Mouse (Mus musculus) kidney, embryonic 16.5 days (tissue): ENCODE measurements around the gene Bclaf1. TPM values are rescaled to one million over a fixed set of nuclear protein-coding genes. Genes with fewer than 3 reads are reported as not detected.

Source experiments
- ATAC-seq: fragments of 200-750 bp; cut with Nextera tagmentation; 2 replicates; pipeline ENCODE4 v1.8.0; 2017; ENCODE audit warnings: moderate TSS enrichment; ENCODE audit not compliant: low FRiP score, low TSS enrichment
- H3K27ac ChIP-seq: fragments of 300-500 bp; sonication (generic); 2 replicates; pipeline ENCODE4 v1.5.1; 2014; ENCODE audit warnings: low read length
- H3K27me3 ChIP-seq: fragments of 300-500 bp; sonication (generic); 2 replicates; pipeline ENCODE4 v1.6.1; 2014; ENCODE audit warnings: low read length, control low read depth, mixed read lengths; ENCODE audit not compliant: insufficient read depth
- H3K36me3 ChIP-seq: fragments of 300-500 bp; sonication (generic); 2 replicates; pipeline ENCODE4 v1.6.1; 2014; ENCODE audit warnings: low read length, control low read depth, mixed read lengths; ENCODE audit not compliant: insufficient read depth
- H3K4me1 ChIP-seq: fragments of 300-500 bp; sonication (generic); 2 replicates; pipeline ENCODE4 v1.6.1; 2014; ENCODE audit warnings: low read length, control low read depth, mixed read lengths; ENCODE audit not compliant: insufficient read depth
- H3K4me2 ChIP-seq: fragments of 300-500 bp; sonication (generic); replicated peaks from 2 replicates; pipeline ENCODE4 v1.6.1; 2014; ENCODE audit warnings: low read depth, low read length
- H3K4me3 ChIP-seq: fragments of 300-500 bp; sonication (generic); 2 replicates; pipeline ENCODE4 v1.5.1; 2014; ENCODE audit warnings: mild to moderate bottlenecking, low read length
- H3K9ac ChIP-seq: fragments of 300-500 bp; sonication (generic); replicated peaks from 2 replicates; pipeline ENCODE4 v1.6.1; 2014; ENCODE audit warnings: low read length
- H3K9me3 ChIP-seq: fragments of 300-500 bp; sonication (generic); 2 replicates; pipeline ENCODE4 v1.6.1; 2016; ENCODE audit warnings: low read length, control low read depth
- WGBS: fragments of 180-500 bp; shearing (Covaris S2); extraction: QIAGEN DNeasy Blood & Tissue Kit; methylation state at CpG from one replicate; pipeline ENCODE4 v1.1.7; 2014; 5-methylcytosine and 5-hydroxymethylcytosine counted together
- polyA plus RNA-seq: library from polyadenylated mRNA; unstranded; fragments of >200 nt; fragmentation: Nextera tagmentation; extraction: Ambion mirVana; gene quantifications from 2 replicates; pipeline ENCODE4 v1.2.1, GENCODE M21; 2015

Bclaf1 gene
- polyA plus RNA-seq, 1 experiment from 2014 or later = 123 TPM

DNA sequence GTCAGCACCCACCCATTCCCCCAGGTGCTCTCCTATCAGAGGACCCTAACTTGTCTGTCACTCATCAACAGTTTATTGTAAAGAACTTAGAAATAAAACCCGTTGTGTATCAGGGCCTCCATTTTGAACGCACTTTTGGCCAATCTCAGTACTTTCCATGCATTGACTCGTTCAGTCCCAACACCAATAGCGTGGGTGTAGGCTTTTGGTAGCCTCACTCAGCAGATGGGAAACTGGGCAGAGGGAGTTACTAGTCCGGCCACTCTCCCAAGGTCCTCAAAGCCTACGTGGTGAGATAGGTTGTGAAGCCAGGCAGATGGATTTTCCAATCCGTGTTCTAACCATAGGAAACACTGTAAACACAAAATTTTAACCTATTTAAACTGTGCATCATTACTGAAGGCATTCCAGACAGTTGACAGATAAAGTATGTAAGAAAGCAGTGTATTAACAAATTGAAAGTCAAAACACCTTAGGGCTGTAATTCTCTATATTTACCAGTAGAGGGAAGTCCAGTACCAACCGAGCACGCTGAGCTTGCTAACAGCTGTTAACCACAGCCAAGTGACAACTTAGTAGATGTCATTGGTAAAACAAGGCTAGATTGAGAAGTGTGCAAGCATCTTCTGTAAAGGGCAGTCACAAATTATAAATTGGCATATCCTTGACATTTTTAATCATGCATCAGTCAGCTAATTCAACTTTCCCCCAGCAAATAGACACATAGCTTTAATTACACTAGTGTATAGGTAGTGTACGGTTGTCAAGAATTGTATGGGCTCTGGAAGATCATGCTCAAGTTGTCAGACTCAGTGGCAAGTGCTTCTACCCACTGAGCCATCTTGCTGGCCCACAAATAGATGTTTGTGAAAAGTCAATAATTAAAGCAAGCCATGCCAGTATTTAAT, 49.5 kb downstream of the Bclaf1 start:
- no peak overlapping the region for H3K9ac ChIP-seq
- no peaks in the 10 kb centered on the region for H3K4me1 ChIP-seq
- no peak overlapping the region for H3K4me2 ChIP-seq
- peaks cover 13% of the 10 kb centered on the region; the same call in 1 of the 2 replicates for H3K36me3 ChIP-seq
- no peaks in the 10 kb centered on the region; the same call in 1 of the 2 replicates for H3K9me3 ChIP-seq
- ATAC-seq = no peak
- H3K27me3 ChIP-seq = no peaks in the 10 kb centered on the region
- 64% methylated on average over 10 of the region's 10 CpGs for WGBS
- no peak overlapping the region for H3K27ac ChIP-seq
- H3K4me3 ChIP-seq = no peak overlapping the region

DNA sequence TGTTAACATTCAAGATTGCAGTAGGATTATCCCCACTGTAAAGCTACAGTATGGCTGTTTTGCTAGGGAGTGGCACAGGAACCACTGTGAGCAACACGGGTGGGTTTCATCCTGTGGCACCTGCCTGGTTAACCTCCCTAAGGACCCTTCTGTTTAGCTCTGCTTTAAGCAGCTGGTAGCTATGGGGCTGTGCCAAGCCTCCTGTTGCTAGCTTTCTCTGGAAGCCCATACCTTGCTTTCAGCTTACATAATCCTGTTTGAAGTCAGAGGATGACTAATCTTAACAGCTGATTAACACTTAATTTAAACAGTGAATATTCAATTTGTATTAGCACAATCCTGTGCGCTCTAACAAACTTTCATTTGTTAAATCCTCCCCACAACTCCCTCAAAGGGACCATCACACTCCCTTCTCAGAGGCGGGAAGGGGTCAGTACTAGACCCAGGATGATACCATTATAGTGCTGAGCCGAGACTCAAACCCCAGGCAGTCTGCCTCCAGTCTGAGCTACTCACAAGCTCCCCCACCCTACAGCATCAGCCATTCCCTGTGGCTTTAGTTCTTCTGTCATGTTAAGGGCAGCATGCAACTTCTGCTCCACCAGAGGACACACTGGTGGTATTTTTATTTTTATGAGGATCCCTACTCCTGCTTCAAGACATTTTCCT, 50.3 kb downstream of the Bclaf1 start:
- Histone ChIP-seq H3K4me1 (no peaks in the 10 kb centered on the region), H3K4me3 (no peak overlapping the region), H3K27ac (no peak overlapping the region), H3K9me3 (peaks cover 6% of the 10 kb centered on the region), H3K36me3 (peaks cover 8% of the 10 kb centered on the region; the same call in 1 of the 2 replicates), H3K9ac (no peak overlapping the region), H3K27me3 (no peaks in the 10 kb centered on the region), H3K4me2 (no peak overlapping the region)
- 86% methylated on average over 4 of the region's 4 CpGs for WGBS
- no peak for ATAC-seq

DNA sequence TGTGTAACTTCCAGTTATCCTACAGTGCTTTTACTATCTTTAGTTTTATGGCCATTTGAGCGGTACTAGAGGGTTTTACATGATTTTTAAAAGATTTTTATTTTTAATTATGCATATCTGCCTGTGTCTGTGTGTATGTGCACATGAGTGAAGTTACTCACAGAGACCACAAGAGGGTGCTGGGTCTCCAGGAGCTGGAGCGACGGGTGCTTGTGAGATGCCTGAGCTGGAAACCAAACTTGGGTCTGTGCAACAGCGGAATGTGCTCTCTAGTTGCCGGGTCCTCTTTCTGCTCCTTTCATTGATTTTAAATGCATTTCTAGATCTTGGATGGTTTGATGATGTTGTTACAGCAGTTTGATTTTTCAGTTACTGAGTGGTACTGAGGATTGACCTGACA, 59.8 kb downstream of the Bclaf1 start:
- no peak for ATAC-seq
- no peak overlapping the region for H3K9ac ChIP-seq
- H3K9me3 ChIP-seq = peaks cover 4% of the 10 kb centered on the region
- no peaks in the 10 kb centered on the region for H3K36me3 ChIP-seq
- no peak overlapping the region for H3K4me2 ChIP-seq
- no peaks in the 10 kb centered on the region for H3K27me3 ChIP-seq
- no peak overlapping the region for H3K27ac ChIP-seq
- H3K4me3 ChIP-seq = no peak overlapping the region
- no peaks in the 10 kb centered on the region for H3K4me1 ChIP-seq
- WGBS = 94% methylated on average over 5 of the region's 5 CpGs

DNA sequence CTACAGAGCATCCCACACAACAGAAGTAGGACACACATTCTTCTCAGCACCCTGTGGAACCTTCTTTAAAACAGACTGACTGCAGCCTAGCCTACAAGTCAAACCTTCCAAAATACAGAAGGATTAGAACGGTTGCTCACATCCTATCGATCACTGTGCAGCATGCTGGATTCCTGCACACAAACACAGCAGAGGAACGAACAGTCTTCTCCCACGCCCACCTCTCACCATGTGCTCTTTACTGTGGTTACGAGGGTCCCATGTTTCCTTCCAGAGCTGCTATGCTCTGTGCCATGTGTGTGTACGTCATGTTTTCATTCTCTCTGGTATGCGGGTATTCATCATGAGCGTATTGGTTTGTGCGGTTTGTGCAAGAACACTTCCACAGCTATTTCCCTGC, 65.4 kb downstream of the Bclaf1 start:
- Histone ChIP-seq H3K4me3 (no peak overlapping the region), H3K4me1 (no peaks in the 10 kb centered on the region), H3K27ac (no peak overlapping the region), H3K9me3 (no peaks in the 10 kb centered on the region), H3K9ac (no peak overlapping the region), H3K4me2 (no peak overlapping the region), H3K36me3 (no peaks in the 10 kb centered on the region), H3K27me3 (no peaks in the 10 kb centered on the region)
- 89% methylated on average over 9 of the region's 9 CpGs for WGBS
- no peak for ATAC-seq

DNA sequence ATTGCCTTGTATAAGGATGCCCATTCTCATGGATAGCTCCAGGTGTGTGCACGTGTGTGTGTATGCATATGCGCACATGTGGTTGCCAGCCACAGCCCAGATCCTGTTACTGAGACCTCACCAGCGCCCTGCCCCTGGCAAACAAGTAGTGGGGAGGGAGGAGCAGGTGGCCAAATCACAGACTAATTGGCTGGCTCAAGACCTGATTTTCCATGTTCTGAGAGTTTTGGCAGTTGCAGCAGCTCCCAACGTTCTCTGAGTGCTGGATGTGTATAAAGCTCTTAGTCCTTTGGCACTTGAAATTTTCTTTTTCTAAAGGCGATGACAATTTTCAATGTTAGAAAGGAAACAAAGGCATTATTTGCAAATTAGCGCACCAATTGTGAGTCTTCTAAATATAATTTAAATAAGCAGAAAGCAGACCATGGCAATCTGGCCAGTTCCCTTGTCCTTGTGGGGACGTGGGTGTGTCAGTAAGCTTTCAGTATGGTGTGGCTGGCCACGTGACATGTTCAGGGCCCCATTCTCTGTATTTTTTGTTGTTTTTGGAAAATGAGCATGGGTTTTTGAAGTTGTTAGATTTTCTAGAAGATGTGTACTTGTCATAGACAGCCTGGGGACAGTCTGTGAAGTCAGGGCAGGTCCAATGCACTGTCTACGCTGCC, 66.9 kb downstream of the Bclaf1 start:
- Histone ChIP-seq H3K27me3 (no peaks in the 10 kb centered on the region), H3K9me3 (no peaks in the 10 kb centered on the region), H3K36me3 (no peaks in the 10 kb centered on the region), H3K9ac (no peak overlapping the region), H3K4me3 (no peak overlapping the region), H3K4me2 (no peak overlapping the region), H3K27ac (no peak overlapping the region), H3K4me1 (no peaks in the 10 kb centered on the region)
- 83% methylated on average over 9 of the region's 9 CpGs for WGBS
- no peak for ATAC-seq

DNA sequence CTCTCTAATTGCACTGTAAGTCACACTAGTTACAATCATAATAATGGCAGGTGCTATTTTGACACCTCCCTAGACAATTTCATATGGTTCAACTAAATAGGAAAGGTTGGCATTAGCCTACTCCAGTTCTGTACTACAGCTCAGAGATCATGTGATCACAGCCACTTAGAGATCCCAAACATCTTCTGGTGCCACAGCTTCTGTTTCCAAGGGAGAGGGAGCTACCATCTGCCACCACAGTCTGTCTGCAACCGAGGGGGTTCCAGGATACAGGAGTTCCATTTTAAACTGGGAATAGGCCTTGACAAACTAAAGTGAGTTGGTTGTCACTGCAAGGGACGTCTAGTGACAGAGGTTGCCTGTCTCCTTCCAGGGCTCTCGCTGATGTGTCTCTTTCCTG, 68.5 kb downstream of the Bclaf1 start:
- Histone ChIP-seq H3K4me1 (no peaks in the 10 kb centered on the region), H3K27me3 (no peaks in the 10 kb centered on the region), H3K27ac (no peak overlapping the region), H3K9ac (no peak overlapping the region), H3K36me3 (no peaks in the 10 kb centered on the region), H3K9me3 (no peaks in the 10 kb centered on the region), H3K4me2 (no peak overlapping the region), H3K4me3 (no peak overlapping the region)
- WGBS = 83% methylated on average over 3 of the region's 3 CpGs
- ATAC-seq = no peak

DNA sequence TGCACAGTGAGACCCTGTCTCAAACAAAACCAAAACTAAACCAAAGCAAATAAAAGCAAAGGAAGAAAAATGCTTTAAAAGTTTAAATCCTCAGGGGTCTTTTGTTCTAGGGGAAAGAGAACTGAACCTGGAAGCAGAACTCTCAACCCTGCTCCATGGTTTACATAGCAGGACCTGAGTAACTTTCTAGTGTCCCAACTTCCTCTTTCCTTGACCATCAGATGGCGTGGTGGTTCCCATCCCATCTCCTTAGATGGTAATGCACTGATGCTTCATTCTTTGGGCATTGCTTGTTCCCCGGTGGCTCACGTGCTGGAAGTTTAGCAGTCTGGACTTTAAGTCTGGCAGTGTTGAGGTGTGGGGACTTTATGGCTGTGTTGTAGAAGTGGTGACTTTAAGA, 69.1 kb downstream of the Bclaf1 start:
- no peak overlapping the region for H3K27ac ChIP-seq
- H3K4me1 ChIP-seq = no peaks in the 10 kb centered on the region
- H3K27me3 ChIP-seq = no peaks in the 10 kb centered on the region
- no peak overlapping the region for H3K9ac ChIP-seq
- 71% methylated on average over 3 of the region's 3 CpGs for WGBS
- no peak overlapping the region for H3K4me3 ChIP-seq
- no peak overlapping the region for H3K4me2 ChIP-seq
- no peak for ATAC-seq
- H3K9me3 ChIP-seq = no peaks in the 10 kb centered on the region
- no peaks in the 10 kb centered on the region for H3K36me3 ChIP-seq

DNA sequence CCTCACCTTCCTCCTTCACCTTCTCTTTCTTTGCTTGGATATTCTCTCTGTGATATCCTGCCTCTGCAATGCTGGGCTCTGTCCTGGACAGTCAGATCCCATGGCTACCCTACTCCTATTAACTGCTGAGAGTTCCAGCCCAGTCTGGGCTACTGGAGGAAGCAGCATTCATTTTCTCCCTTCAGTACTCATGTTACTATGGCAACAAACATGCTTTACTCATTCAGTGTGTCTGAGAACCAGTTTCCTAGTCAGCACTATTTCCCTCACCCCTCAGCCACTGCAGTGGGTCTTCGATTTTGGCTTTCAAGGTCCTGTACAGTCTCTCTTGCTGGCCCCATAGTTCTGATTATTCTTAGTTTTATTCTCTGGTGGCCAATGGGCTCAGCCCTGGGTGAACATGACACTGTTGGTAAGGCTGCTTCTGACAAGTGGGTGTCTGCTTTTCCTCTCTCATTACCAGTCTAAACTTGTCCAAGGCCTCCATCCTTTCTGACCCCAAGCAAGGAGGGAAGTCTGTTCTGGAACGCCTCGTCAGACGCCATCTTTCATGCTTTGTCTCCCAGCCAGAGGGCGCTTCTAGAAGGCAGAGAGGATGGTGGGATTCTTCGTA, 70.6 kb downstream of the Bclaf1 start:
- Histone ChIP-seq H3K27ac (no peak overlapping the region), H3K9ac (no peak overlapping the region), H3K9me3 (no peaks in the 10 kb centered on the region), H3K4me1 (no peaks in the 10 kb centered on the region), H3K36me3 (no peaks in the 10 kb centered on the region), H3K4me3 (no peak overlapping the region), H3K27me3 (no peaks in the 10 kb centered on the region), H3K4me2 (no peak overlapping the region)
- WGBS = 81% methylated on average over 6 of the region's 6 CpGs
- ATAC-seq = peak; percentile 27; the same call in 1 of the 2 replicates

DNA sequence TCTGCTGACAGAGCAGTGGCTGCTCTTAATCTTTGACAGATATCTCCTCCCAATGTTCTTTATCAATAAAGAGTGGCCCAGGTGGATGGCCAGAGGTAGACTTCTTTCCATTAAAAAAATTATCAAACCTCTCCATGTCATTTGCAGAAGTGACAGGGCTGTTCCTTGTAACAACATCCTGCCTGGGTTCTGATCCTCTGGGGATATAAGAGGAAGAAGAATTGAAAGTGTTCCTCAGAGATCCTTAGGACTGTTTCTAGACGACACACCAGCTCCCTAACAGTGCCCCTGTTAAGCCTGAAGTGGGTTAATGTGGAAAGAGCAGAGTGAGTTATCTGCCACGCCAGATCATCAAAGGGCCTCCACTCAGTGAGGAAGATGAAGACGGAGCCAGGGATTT, 78.3 kb downstream of the Bclaf1 start:
- WGBS = 61% methylated on average over 3 of the region's 3 CpGs
- H3K4me1 ChIP-seq = no peaks in the 10 kb centered on the region
- H3K27me3 ChIP-seq = no peaks in the 10 kb centered on the region
- no peak overlapping the region for H3K4me2 ChIP-seq
- no peak overlapping the region for H3K27ac ChIP-seq
- H3K4me3 ChIP-seq = no peak overlapping the region
- no peaks in the 10 kb centered on the region for H3K36me3 ChIP-seq
- H3K9me3 ChIP-seq = no peaks in the 10 kb centered on the region
- no peak for ATAC-seq
- no peak overlapping the region for H3K9ac ChIP-seq
